Mouse (Mus musculus): ENCODE data around the gene Vsig4. TPM values are rescaled to one million over a fixed set of nuclear protein-coding genes. Genes with fewer than 3 reads are reported as not detected.

Vsig4 gene
- not detected for total RNA-seq (2023)

DNA sequence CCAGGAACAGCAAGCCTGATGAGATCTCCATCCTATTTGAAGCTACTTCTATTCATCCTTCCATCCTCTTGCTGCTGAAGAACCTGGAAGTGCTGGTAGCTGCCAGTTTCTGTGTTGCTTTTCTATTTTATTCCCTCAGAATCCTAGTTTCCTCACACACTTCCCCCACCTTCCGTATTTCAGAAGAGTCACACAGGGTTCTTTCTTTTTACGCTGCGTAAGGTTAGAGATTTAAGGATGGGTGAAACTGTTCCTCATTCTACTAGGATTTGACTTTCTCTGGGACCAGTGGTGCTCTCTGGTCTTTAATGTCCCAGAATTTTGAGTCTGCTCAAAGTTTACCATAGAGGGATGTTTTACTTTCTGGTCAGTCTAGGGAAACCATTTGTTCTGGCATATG, at the start of gene Vsig4:
TSS of gene Vsig4 (minus strand) at position 101 of the 400 bp plus-strand sequence.

Other genes starting within 250 kb of the Vsig4 start
- gene Msn, start 197.4 kb downstream of the Vsig4 start, total RNA-seq (2023), result 616 TPM
- gene Heph, start 161.9 kb upstream of the Vsig4 start, total RNA-seq (2023), result not detected
- gene Hsf3, start 162.9 kb upstream of the Vsig4 start, total RNA-seq (2023), result not detected